Mouse (Mus musculus): ENCODE data around the gene Tmem233. TPM values are rescaled to one million over a fixed set of nuclear protein-coding genes. Genes with fewer than 3 reads are reported as not detected.

Gene Tmem233
- polyA plus RNA-seq (2015; fragmentation: Nextera tagmentation; extraction: Ambion mirVana): not detected in 2 replicates

GRCm38 (mm10) chr5:116083081-116083480, at the start of gene Tmem233:
TSS of gene Tmem233 (minus strand) at chr5:116083244.
- 10% methylated on average over 17 of the region's 17 CpGs for WGBS
- no peak within 1 kb of the TSS for H3K27ac ChIP-seq
- H3K4me2 ChIP-seq: no peak within 1 kb of the TSS
- H3K4me1 ChIP-seq: no peaks in the 10 kb centered on the region
- no peaks in the 10 kb centered on the region for H3K36me3 ChIP-seq
- no peak for ATAC-seq (ENCODE audit: insufficient read depth, low FRiP score, low read depth)
- no peak within 1 kb of the TSS for H3K4me3 ChIP-seq (replicated peaks)
- no peak within 1 kb of the TSS for H3K9ac ChIP-seq
- H3K9me3 ChIP-seq: no peaks in the 10 kb centered on the region
- peaks cover 20% of the 10 kb centered on the region; the same call in 1 of the 2 replicates for H3K27me3 ChIP-seq (replicated peaks)

GRCm38 (mm10) chr5:116123344-116123743, 40.3 kb upstream of the Tmem233 start:
- Histone ChIP-seq H3K27ac (no peak overlapping the region), H3K9ac (no peak overlapping the region), H3K4me1 (no peaks in the 10 kb centered on the region), H3K9me3 (no peaks in the 10 kb centered on the region), H3K36me3 (no peaks in the 10 kb centered on the region), H3K4me2 (no peak overlapping the region), H3K4me3 (replicated peaks) (no peak overlapping the region), H3K27me3 (replicated peaks) (no peaks in the 10 kb centered on the region)
- ATAC-seq (ENCODE audit: insufficient read depth, low FRiP score, low read depth): no peak
- WGBS: 9% methylated on average over 11 of the region's 11 CpGs

DNA sequence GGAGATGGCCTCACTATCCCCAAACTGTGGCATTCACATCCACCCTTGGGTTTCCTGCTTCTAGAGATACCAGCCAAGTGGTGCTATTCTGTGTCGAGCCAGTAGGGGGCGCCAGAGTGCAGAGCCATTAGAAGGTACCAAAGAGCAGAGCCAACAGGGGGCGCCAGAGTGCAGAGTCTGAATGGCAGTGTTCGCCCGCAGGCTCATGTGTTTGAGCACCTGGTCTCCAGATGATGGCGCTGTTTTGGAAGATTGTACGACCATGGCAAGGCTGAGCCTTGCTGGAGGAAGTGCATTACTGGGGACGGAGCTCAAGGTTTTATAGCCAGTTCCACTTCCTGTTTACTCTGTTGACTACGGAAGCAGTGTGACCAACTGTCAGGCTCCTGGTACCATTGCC, 33.5 kb upstream of the Tmem233 start:
- H3K9me3 ChIP-seq: no peaks in the 10 kb centered on the region
- H3K4me2 ChIP-seq: no peak overlapping the region
- 0 out of 2 replicates have a peak, but pooled peaks cover 2% of the 10 kb centered on the region for H3K4me1 ChIP-seq
- no peak overlapping the region for H3K9ac ChIP-seq
- H3K27ac ChIP-seq: no peak overlapping the region
- no peak overlapping the region for H3K4me3 ChIP-seq (replicated peaks)
- 36% methylated on average over 9 of the region's 9 CpGs for WGBS
- ATAC-seq (ENCODE audit: insufficient read depth, low FRiP score, low read depth): no peak
- no peaks in the 10 kb centered on the region for H3K27me3 ChIP-seq (replicated peaks)
- H3K36me3 ChIP-seq: no peaks in the 10 kb centered on the region

GRCm38 (mm10) chr5:116116110-116116509, 33.1 kb upstream of the Tmem233 start:
- Histone ChIP-seq H3K27ac (no peak overlapping the region), H3K27me3 (replicated peaks) (no peaks in the 10 kb centered on the region), H3K4me1 (0 out of 2 replicates have a peak, but pooled peaks cover 2% of the 10 kb centered on the region), H3K36me3 (no peaks in the 10 kb centered on the region), H3K4me3 (replicated peaks) (no peak overlapping the region), H3K9me3 (no peaks in the 10 kb centered on the region), H3K4me2 (no peak overlapping the region), H3K9ac (no peak overlapping the region)
- 37% methylated on average over 4 of the region's 4 CpGs for WGBS
- ATAC-seq (ENCODE audit: insufficient read depth, low FRiP score, low read depth): no peak

- no peak overlapping the region for H3K27ac ChIP-seq
- H3K4me2 ChIP-seq: no peak overlapping the region
- ATAC-seq (ENCODE audit: insufficient read depth, low FRiP score, low read depth): no peak
- no peak overlapping the region for H3K4me3 ChIP-seq (replicated peaks)
- no peaks in the 10 kb centered on the region for H3K27me3 ChIP-seq (replicated peaks)
- no peaks in the 10 kb centered on the region for H3K36me3 ChIP-seq
- H3K9ac ChIP-seq: no peak overlapping the region
- WGBS: 61% methylated on average over 14 of the region's 14 CpGs
- no peaks in the 10 kb centered on the region for H3K9me3 ChIP-seq
- 0 out of 2 replicates have a peak, but pooled peaks cover 2% of the 10 kb centered on the region for H3K4me1 ChIP-seq
Measured at GRCm38 (mm10) chr5:116115071-116115834, 32.2 kb upstream of the Tmem233 start.

DNA sequence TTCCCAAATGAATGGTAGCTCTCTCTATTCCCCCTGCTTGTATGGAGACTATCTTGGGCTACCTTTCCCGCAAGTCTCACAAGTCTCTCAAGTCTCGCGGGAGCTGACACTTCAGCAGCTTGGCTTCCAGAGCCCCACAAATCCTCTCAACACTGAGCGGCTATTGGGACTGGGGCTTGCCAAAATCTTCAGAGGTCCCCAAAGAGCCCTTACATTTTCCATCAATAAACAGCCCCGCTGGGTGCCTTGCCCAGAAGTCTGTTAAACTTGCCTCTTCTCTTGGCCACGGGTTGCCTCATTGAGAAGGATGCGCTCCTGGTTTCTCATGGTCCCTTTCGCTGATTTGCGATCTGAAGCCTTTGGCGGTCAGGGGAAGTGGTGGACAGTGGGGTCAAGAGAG, 25.6 kb upstream of the Tmem233 start:
- Histone ChIP-seq H3K4me1 (no peaks in the 10 kb centered on the region), H3K4me3 (replicated peaks) (no peak overlapping the region), H3K4me2 (no peak overlapping the region), H3K9ac (no peak overlapping the region), H3K27ac (no peak overlapping the region), H3K9me3 (no peaks in the 10 kb centered on the region), H3K27me3 (replicated peaks) (no peaks in the 10 kb centered on the region), H3K36me3 (no peaks in the 10 kb centered on the region)
- ATAC-seq (ENCODE audit: insufficient read depth, low FRiP score, low read depth): no peak
- WGBS: 91% methylated on average over 10 of the region's 10 CpGs

DNA sequence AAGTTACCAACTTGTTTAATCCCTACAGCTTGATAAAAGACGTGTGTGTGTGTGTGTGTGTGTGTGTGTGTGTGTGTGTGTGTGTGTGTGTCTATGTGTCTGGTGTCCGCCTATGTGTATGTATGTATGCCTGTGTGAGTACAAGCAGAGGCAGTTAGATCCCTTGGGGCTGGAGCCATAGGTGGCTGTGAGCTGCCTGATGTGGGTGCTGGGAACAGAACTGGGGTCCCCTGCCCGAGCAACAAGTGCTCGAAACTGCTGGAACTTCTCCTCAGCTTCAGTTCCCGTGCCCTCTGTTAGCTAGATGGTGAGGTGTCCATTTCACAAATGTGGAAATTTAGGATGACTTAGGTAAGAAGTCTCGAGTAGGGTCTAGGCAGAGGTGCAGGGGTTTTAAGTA, 1.2 kb upstream of the Tmem233 start:
- Histone ChIP-seq H3K36me3 (no peaks in the 10 kb centered on the region), H3K4me2 (no peak overlapping the region), H3K4me1 (no peaks in the 10 kb centered on the region), H3K9ac (no peak overlapping the region), H3K4me3 (replicated peaks) (no peak overlapping the region), H3K27ac (no peak overlapping the region), H3K27me3 (replicated peaks) (peaks cover 20% of the 10 kb centered on the region; the same call in 1 of the 2 replicates), H3K9me3 (no peaks in the 10 kb centered on the region)
- no peak for ATAC-seq (ENCODE audit: insufficient read depth, low FRiP score, low read depth)
- WGBS: 91% methylated on average over 6 of the region's 6 CpGs

DNA sequence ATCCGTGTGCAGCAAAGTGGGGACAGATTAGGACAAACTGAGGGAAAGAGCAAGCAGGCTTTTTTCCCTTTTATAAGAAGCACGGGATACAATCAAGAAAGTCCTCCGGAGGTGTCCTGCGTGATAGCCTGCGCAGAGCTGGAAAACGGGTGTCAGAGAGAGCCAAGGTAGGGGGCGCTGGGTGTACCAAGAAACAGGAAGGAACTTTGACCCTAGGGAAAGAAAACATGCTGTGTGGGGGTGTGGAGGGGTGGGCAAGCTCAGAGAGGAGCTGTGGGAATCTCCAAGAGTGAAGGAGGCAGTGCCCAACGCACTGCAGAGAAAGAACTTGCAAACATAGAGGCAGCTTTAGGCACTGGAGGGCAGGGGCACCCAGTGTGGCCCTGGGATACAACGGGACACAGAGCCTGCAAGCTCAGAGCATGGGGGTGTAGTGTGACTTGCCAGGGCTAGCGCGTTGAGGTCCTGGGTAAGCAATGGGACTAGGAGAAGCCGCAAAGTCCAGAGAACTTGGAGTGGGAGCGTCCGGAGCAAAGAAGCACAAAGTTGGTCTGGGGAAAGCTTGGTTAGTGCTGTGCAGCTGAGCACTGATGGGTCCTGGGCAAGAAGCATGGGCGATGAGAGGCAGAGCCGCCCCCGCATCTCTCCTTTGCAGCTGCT, 673 bp downstream of the Tmem233 start:
- no peak overlapping the region for H3K27ac ChIP-seq
- peaks cover 20% of the 10 kb centered on the region; the same call in 1 of the 2 replicates for H3K27me3 ChIP-seq (replicated peaks)
- no peak overlapping the region for H3K4me3 ChIP-seq (replicated peaks)
- no peak for ATAC-seq (ENCODE audit: insufficient read depth, low FRiP score, low read depth)
- no peaks in the 10 kb centered on the region for H3K36me3 ChIP-seq
- no peaks in the 10 kb centered on the region for H3K9me3 ChIP-seq
- H3K4me1 ChIP-seq: no peaks in the 10 kb centered on the region
- H3K9ac ChIP-seq: no peak overlapping the region
- WGBS: 40% methylated on average over 17 of the region's 17 CpGs
- H3K4me2 ChIP-seq: no peak overlapping the region

- WGBS: 76% methylated on average over 7 of the region's 7 CpGs
- H3K27ac ChIP-seq: no peak overlapping the region
- H3K4me2 ChIP-seq: no peak overlapping the region
- no peak for ATAC-seq (ENCODE audit: insufficient read depth, low FRiP score, low read depth)
- no peaks in the 10 kb centered on the region for H3K9me3 ChIP-seq
- H3K4me3 ChIP-seq (replicated peaks): no peak overlapping the region
- H3K36me3 ChIP-seq: no peaks in the 10 kb centered on the region
- no peak overlapping the region for H3K9ac ChIP-seq
- H3K4me1 ChIP-seq: no peaks in the 10 kb centered on the region
- peaks cover 20% of the 10 kb centered on the region; the same call in 1 of the 2 replicates for H3K27me3 ChIP-seq (replicated peaks)
Measured at GRCm38 (mm10) chr5:116081616-116082015, 1.4 kb downstream of the Tmem233 start.

DNA sequence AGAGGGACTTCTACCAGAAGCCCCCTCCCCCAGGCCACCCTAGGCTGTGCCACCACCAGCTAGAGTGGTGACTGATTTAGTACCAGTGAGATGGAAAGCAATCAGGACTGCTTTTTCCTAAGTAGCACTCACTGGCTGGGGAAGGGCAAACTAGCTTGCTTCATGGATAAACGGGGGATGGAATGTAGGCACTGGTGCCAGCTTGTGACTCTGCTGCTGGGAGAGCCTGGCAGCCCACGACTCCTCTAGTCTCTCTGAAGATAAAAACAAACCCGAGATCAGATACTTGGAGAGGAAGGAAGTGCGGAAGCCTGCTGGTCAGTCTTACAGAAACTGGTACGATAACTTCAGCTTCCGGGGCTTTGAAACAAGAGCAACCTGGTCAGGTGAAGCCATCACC, 2.3 kb downstream of the Tmem233 start:
- no peaks in the 10 kb centered on the region for H3K36me3 ChIP-seq
- H3K9me3 ChIP-seq: no peaks in the 10 kb centered on the region
- H3K27ac ChIP-seq: no peak overlapping the region
- no peak overlapping the region for H3K9ac ChIP-seq
- H3K4me1 ChIP-seq: no peaks in the 10 kb centered on the region
- no peak for ATAC-seq (ENCODE audit: insufficient read depth, low FRiP score, low read depth)
- no peak overlapping the region for H3K4me2 ChIP-seq
- H3K27me3 ChIP-seq (replicated peaks): peaks cover 20% of the 10 kb centered on the region; the same call in 1 of the 2 replicates
- WGBS: 58% methylated on average over 6 of the region's 6 CpGs
- H3K4me3 ChIP-seq (replicated peaks): no peak overlapping the region

DNA sequence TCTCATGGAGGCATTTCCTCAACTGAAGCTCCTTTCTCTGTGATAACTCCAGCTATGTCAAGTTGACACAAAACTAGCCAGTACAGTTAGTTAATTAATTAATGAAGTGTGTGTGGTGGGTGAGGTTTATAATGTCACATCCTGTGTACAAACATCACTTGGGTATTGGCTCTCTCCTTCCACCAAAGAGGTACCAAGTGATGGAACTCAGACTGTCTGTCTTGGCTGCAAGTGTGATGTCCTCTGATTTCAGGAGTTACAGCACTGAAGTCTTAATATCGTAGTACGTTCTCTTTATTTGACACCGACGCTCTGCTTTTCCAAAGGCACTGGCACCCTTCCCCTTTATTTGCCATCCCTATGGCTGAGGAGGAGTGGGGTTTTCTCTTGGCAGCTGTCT, 13.4 kb downstream of the Tmem233 start:
- H3K4me1 ChIP-seq: no peaks in the 10 kb centered on the region
- H3K4me2 ChIP-seq: no peak overlapping the region
- H3K9ac ChIP-seq: no peak overlapping the region
- no peak for ATAC-seq (ENCODE audit: insufficient read depth, low FRiP score, low read depth)
- H3K27ac ChIP-seq: no peak overlapping the region
- no peaks in the 10 kb centered on the region for H3K9me3 ChIP-seq
- no peak overlapping the region for H3K4me3 ChIP-seq (replicated peaks)
- H3K27me3 ChIP-seq (replicated peaks): no peaks in the 10 kb centered on the region
- no peaks in the 10 kb centered on the region for H3K36me3 ChIP-seq
- WGBS: 96% methylated on average over 4 of the region's 4 CpGs

- WGBS: 61% methylated on average over 6 of the region's 6 CpGs
- Histone ChIP-seq H3K4me2 (no peak overlapping the region), H3K36me3 (no peaks in the 10 kb centered on the region), H3K9ac (no peak overlapping the region), H3K27ac (no peak overlapping the region), H3K4me1 (0 out of 2 replicates have a peak, but pooled peaks cover 2% of the 10 kb centered on the region), H3K27me3 (replicated peaks) (no peaks in the 10 kb centered on the region), H3K4me3 (replicated peaks) (no peak overlapping the region), H3K9me3 (no peaks in the 10 kb centered on the region)
- ATAC-seq (ENCODE audit: insufficient read depth, low FRiP score, low read depth): no peak
Measured at GRCm38 (mm10) chr5:116052826-116053225, 30.2 kb downstream of the Tmem233 start.

All from stomach, embryonic 15.5 days (tissue).